Mouse (Mus musculus) erythroid progenitor cell, adult 5-6 weeks (primary cell): Measurements from ENCODE around the gene Rab3gap2. TPM values are rescaled to one million over a fixed set of nuclear protein-coding genes. Genes with fewer than 3 reads are reported as not detected.
"Not testable (repeated sequence)": the region's sequence is repeated elsewhere in the genome, so short reads cannot be mapped to it uniquely, and the experiment has no call there.

Source experiments
- ATAC-seq: replicated peaks from 2 replicates; pipeline ENCODE4 v1.8.0; 2016; ENCODE audit warnings: moderate number of reproducible peaks, mild to moderate bottlenecking, moderate TSS enrichment, inconsistent platforms; ENCODE audit not compliant: poor library complexity, low FRiP score, severe bottlenecking
- total RNA-seq, 2 experiments: library from RNA; stranded (forward) in 1 of 2; stranded (reverse) in 1 of 2; fragments of 150-400 nt in 1 of 2; fragments of 186-747, 209-891 nt in 1 of 2; gene quantifications; 2 replicates each; pipeline versions ENCODE4 v1.2.3 to v1.2.4; 2015 to 2017; ENCODE audit warnings: low replicate concordance in 2 of 2

The Rab3gap2 gene
- total RNA-seq, 2 experiments from 2014 or later = 15.1 to 15.5 TPM

DNA sequence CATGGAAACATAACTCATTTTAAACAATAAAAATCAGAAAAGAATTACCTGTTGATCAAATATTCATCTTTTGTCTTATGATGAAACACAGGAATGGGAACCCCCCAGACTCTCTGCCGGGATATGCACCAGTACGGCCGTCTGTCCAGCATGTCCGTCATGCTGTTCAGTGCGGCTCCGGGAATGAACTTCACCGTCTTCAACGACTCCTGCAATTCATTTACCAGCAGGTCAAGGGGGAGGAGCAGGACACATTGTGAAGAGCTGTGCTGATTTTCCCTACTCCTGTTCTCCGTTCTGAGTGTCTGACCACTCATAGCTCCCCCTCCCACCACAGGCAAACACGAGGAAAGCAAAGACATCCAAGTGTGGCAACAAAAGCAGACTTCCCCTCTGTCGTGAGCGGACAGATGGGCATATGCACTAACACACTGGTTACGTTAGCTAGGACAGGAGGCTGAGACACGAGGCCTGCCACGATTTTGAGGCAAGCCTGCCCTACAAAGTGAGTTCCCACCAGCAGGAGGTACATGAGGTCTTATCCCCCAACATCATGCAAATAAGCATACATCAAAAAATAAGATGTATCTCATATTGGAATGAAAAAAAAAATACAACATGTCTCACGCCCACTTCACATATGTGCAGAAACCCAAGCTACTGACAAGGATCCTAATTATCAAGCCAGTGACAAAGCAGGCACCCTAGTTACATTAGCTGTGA is 112.1 kb downstream of the Rab3gap2 start:
- ATAC-seq = no peak

DNA sequence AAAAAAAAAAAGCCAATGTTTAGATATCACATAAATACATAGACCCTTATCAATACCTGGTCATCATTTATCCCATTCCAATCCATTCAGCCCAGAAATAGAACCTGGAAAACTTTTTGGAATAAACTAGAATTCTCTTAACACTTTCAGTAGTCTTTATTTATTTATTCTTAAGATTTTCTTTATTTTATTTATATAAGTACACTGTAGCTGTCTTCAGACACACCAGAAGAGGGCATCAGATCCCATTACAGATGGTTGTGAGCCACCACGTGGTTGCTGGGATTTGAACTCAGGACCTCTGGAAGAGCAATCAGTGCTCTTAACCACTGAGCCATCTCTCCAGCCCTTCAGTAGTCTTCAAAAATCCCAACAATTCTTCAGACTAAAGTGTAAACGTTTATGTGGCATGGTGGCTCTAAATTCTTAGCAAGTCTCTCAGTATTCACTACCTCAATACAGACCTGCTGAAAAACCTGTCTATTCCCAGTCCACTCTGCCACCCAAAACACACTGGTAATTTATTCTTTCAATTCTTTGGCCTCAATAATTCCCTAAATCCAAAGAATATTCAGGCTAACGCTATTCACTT is 123.9 kb downstream of the Rab3gap2 start:
- not testable (repeated sequence) for ATAC-seq

DNA sequence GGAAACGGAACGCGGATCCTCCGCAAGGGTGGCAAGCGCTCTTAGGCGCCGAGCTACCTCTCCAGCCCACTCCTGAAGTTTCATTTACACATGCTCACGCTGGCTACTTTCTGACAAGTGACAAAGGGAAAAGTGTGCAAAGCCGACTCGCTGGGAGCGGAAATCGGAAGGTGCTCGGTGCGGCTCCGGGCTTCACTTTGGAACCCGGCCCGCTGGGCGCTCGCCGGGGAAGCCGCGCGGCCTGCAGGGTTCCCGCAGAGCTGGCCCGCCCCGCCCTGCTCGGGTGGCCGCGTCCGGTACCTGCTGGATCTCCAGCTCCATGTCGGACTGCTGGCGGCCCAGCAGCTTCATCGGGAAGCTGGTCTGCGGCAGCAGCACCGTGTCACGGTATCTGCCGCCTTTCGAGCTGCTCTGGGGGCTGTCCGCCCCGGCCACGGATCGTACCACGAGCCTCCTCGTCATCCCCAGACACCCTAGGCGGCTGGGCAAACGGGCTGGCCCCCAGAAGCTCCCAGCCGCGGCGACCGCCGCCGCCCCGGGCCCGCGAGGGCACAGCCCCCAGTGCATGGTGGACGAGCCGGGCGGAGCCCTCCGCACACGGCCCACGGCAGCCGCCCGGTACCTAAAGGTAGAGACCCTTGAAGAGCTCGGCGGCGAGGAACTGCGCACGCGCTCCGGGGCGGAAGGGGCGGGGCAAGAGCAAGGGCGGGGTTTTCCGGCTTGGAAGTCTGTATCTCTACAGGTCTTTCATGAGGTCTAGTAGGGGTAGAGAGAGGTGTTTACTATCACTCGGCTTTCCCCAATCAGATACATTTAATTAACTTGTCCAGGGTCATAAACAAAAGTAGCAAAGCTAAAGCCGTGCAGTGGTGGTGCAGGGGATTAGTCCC is 125.0 kb downstream of the Rab3gap2 start, which contains the start of gene Iars2:
TSS of gene Iars2 (minus strand) at position 676 of the 890 bp plus-strand sequence.
- peak; percentile 90 for ATAC-seq

DNA sequence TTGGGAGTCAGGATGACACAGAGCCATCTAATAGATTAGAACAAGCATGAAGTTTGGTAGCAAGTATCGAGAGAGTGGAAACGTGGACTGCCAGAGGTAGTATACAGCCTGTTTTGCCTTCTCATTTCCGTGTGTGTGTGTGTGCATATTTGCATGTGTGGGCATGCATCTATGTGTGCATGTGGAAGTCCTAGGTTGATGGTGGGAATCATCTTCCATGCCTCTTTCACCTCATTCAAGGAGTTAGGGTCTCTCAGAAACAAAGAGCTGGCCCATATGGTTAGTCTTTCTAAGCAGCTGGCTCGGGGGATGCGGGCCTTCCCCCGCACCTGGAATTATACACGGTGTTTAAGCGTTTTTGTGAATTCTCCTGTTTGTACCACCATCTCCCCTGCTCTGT is 125.9 kb downstream of the Rab3gap2 start:
- no peak for ATAC-seq

DNA sequence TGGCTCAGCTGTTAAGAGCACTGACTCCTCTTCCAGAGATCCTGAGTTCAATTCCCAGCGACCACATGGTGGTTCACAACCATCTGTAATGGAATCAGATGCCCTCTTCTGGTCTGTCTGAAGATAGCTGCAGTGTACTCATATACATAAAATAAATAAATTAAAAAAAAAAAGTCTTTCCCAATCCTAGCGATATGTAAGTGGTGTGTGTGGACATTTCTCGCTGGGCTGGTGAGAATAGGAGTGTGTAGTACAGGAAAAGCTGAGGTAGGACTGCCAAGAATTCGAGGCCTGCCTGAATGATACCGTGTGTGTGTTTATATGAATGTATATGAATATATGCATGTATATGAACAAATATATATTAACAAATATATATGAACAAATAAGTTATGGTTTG is 127.4 kb downstream of the Rab3gap2 start:
- no peak for ATAC-seq

DNA sequence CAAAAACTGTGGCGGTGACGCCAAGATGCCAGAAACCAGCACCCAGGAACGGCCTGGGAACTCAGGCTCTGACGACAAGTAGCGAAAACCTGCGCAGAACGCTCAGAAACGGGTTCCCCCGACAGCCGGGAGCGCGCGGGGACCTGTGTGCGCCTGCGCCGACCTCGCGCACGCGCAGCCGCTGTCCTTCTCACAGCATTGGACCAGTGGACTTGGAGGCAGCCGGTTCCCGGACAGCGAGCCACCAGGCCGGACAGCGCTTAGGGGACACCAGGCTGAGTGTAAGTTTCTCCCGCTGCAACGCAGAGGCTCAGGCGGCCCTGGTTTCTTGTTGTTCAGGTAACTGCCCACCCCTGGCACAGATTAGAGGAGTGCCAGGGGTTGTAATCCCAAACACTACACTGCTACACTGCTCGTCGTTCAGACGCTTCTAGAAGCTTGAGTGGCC is 128.1 kb downstream of the Rab3gap2 start, which contains the start of gene Bpnt1:
TSS of gene Bpnt1 (plus strand) at position 167 of the 448 bp plus-strand sequence.
- ATAC-seq = peak; percentile 70

DNA sequence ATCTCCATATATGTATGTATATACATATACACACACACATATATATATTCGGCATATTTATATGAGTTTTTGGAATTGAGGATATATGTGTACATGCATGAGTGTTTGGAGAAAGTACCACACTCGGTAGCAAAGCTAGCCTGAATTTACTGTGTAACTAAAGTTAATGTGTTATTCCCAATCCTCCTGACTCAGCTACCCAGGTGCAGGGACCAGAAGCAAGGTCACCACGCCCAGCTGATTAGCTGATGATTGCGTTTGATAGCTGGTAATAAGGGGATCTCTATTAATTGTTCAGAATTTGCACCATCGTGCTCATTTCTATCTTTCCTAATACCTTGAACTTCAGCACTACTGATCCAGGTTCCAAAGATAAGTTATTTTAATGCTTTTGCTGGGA is 129.7 kb downstream of the Rab3gap2 start:
- ATAC-seq = no peak

DNA sequence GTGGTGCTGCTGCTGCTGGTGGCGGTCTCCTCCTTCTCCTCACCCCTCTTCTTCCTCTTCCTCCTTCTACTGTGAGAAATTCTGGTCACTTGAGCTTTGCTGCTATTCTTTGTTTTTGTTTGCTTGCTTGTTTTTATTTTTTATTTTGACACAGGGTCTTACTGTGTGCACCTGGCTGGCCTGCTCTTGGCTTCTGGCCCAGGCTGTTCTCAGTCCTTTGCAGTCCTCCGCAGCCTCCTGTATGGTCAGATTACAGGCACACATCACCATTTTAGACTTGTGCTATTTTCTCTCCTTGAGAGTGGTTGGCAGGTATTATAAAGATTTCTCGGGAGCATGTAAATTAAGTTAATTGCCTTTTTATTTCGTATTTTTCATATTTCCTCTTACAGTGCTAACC is 130.2 kb downstream of the Rab3gap2 start:
- ATAC-seq = no peak

DNA sequence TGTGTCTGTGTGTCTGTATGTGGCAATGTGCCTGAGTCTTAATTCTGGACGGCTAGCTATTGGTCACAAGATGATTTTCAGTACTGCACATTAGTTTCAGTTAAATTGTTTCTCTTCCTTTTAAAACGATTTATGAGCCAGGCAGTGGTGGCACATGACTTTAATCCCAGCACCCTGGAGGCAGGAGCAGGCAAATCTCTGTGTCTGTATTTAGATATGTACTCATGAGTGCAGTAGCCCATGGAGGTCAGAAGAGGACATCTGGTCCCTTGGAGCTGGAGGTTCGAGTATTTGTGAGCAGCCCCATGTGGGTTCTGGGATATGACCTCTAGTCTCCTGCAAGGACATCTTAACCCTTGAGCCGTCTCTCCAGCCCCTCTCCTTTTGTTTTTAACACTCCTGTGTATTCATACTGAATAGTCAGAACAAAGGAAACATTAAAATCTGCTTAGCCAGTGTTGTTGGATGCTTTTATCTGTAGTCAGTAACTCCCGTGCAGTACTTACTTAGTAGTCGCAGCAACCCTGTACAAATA is 131.4 kb downstream of the Rab3gap2 start:
- ATAC-seq = no peak

Other genes starting within 250 kb of the Rab3gap2 start
- gene Mark1, start 204.5 kb upstream of the Rab3gap2 start, total RNA-seq (2015; ENCODE audit: low replicate concordance) = not detected in 2 replicates
- gene Mark1, start 204.5 kb upstream of the Rab3gap2 start, total RNA-seq (2017; ENCODE audit: low replicate concordance) = not detected in 2 replicates
- 24.5 and 41.5 TPM in 2 replicates for gene Iars2, start 125.3 kb downstream of the Rab3gap2 start, total RNA-seq (2015; ENCODE audit: low replicate concordance)
- 16.3 and 21.1 TPM in 2 replicates for gene Iars2, start 125.3 kb downstream of the Rab3gap2 start, total RNA-seq (2017; ENCODE audit: low replicate concordance)
- not detected in 2 replicates for gene Bpnt1, start 128.0 kb downstream of the Rab3gap2 start, total RNA-seq (2015; ENCODE audit: low replicate concordance)
- gene Bpnt1, start 128.0 kb downstream of the Rab3gap2 start, total RNA-seq (2017; ENCODE audit: low replicate concordance) = 1.2 and 5.9 TPM in 2 replicates
- gene Eprs, start 158.9 kb downstream of the Rab3gap2 start, total RNA-seq (2015; ENCODE audit: low replicate concordance) = 27.0 and 41.9 TPM in 2 replicates
- gene Eprs, start 158.9 kb downstream of the Rab3gap2 start, total RNA-seq (2017; ENCODE audit: low replicate concordance) = 38.1 and 46.3 TPM in 2 replicates